Mouse (Mus musculus): ENCODE results near the gene Pigr. TPM values are rescaled to one million over a fixed set of nuclear protein-coding genes. Genes with fewer than 3 reads are reported as not detected.

Gene Pigr
- polyA plus RNA-seq, 1 experiment: not detected

DNA sequence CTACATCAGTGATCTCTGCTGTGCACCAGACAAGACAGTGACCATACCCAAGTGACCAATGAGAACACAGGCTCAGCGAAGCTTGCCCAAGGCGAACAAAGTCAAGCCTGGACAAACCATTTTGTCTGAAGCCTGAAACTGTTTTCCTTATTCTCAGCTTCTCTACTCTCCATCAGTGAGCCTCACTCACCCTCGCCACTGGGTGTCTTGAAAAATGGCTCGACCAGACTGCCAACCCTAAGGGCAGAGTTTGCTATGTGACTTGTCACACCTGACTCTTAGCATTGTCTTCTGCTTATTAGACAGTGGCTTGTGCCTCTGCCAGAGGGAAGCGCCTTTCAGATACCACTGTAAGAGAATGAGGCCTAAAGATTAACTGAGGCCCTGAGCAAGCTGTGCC is 38.3 kb downstream of the Pigr start:
- no peak overlapping the region for H3K4me3 ChIP-seq (ENCODE audit: insufficient read depth, low read depth, low read length)
- H3K4me1 ChIP-seq (ENCODE audit: control insufficient read depth, insufficient read depth, low read length): peaks cover 3% of the 10 kb centered on the region
- 95% methylated on average over 5 of the region's 5 CpGs for WGBS
- TF ChIP-seq CTCF (IDR thresholded peaks at IDR 0.05; ENCODE audit: insufficient read depth, low read depth, low read length): no peak
- no peak for TF ChIP-seq POLR2A (IDR thresholded peaks at IDR 0.05; ENCODE audit: insufficient read depth, low read depth, low read length)
- no peak overlapping the region for H3K27ac ChIP-seq (ENCODE audit: insufficient read depth, low read depth, low read length)

DNA sequence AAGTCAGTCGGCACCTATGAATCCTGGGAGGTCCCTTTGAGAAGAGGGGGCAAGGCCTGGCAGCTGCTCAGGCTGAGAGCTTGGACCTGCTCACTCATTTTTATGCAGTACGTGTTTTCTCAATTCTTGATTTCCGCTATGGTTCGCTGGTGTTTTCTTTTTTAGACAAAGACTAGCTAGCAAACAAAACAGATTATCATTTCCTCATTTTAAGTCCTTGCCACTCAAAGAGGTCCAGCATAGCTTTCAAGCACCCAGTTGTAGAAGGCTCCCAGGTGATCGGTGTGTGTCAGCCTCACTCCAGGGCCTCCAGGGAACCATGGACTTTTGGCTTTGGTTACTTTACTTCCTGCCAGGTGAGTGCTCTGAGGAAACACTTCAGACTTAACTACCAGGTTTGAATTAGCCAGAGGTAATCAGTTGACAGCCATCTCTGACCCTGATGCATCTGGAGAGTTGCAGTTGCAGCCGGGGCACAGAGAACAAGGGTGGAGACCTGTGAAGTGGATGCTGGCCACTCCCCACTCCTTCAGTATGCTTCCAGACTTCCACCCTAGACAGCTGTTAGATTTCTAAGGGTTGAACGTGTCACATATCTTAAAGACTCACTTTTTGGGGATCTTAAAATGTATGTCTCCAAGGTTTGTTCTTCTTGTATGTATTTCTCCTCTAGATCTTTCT is 39.2 kb downstream of the Pigr start, which contains the start of gene Fcmr:
Fcmr (plus strand) TSS at position 129 of the 681 bp plus-strand sequence.
- no peak for TF ChIP-seq CTCF (IDR thresholded peaks at IDR 0.05; ENCODE audit: insufficient read depth, low read depth, low read length)
- no peak for TF ChIP-seq POLR2A (IDR thresholded peaks at IDR 0.05; ENCODE audit: insufficient read depth, low read depth, low read length)
- WGBS: 80% methylated on average over 7 of the region's 7 CpGs
- H3K27ac ChIP-seq (ENCODE audit: insufficient read depth, low read depth, low read length): no peak within 1 kb of the TSS
- H3K4me3 ChIP-seq (ENCODE audit: insufficient read depth, low read depth, low read length): no peak within 1 kb of the TSS
- H3K4me1 ChIP-seq (ENCODE audit: control insufficient read depth, insufficient read depth, low read length): peaks cover 3% of the 10 kb centered on the region

DNA sequence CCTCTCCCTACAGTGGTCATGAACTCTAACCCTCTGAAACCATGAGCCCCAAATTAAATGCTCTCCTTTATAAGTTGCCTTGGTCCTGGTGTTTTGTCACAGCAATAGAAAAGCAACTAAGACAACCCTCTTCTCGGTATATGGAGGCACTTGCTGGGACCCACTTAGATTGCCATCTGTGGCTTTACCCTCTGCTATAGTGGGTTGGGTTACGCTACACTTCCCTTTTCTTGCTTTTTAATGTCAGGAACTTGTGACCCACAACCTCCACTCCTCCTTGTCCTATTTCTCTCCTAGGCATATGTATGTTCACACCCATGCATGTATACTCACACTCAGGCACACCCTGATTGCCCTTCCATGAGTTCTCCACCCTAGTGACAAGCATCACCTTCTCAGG is 46.4 kb downstream of the Pigr start:
- Histone ChIP-seq H3K27ac (ENCODE audit: insufficient read depth, low read depth, low read length) (no peak overlapping the region), H3K4me1 (ENCODE audit: control insufficient read depth, insufficient read depth, low read length) (peaks cover under 1% of the 10 kb centered on the region), H3K4me3 (ENCODE audit: insufficient read depth, low read depth, low read length) (no peak overlapping the region)
- TF ChIP-seq CTCF (IDR thresholded peaks at IDR 0.05; ENCODE audit: insufficient read depth, low read depth, low read length) (no peak), POLR2A (IDR thresholded peaks at IDR 0.05; ENCODE audit: insufficient read depth, low read depth, low read length) (no peak)
- WGBS: 98% methylated on average over 2 of the region's 2 CpGs

- TF ChIP-seq CTCF (IDR thresholded peaks at IDR 0.05; ENCODE audit: insufficient read depth, low read depth, low read length) (no peak), POLR2A (IDR thresholded peaks at IDR 0.05; ENCODE audit: insufficient read depth, low read depth, low read length) (no peak)
- Histone ChIP-seq H3K27ac (ENCODE audit: insufficient read depth, low read depth, low read length) (no peak overlapping the region), H3K4me1 (ENCODE audit: control insufficient read depth, insufficient read depth, low read length) (peaks cover 6% of the 10 kb centered on the region), H3K4me3 (ENCODE audit: insufficient read depth, low read depth, low read length) (no peak overlapping the region)
- 51% methylated on average over 3 of the region's 3 CpGs for WGBS
Observed at GRCm38 (mm10) chr1:130875139-130875538, 48.7 kb downstream of the Pigr start.

GRCm38 (mm10) chr1:130875910-130876309 is 49.4 kb downstream of the Pigr start:
- TF ChIP-seq CTCF (IDR thresholded peaks at IDR 0.05; ENCODE audit: insufficient read depth, low read depth, low read length): no peak
- TF ChIP-seq POLR2A (IDR thresholded peaks at IDR 0.05; ENCODE audit: insufficient read depth, low read depth, low read length): no peak
- H3K4me1 ChIP-seq (ENCODE audit: control insufficient read depth, insufficient read depth, low read length): peaks cover 6% of the 10 kb centered on the region
- no peak overlapping the region for H3K4me3 ChIP-seq (ENCODE audit: insufficient read depth, low read depth, low read length)
- WGBS: 70% methylated on average over 3 of the region's 3 CpGs
- no peak overlapping the region for H3K27ac ChIP-seq (ENCODE audit: insufficient read depth, low read depth, low read length)

DNA sequence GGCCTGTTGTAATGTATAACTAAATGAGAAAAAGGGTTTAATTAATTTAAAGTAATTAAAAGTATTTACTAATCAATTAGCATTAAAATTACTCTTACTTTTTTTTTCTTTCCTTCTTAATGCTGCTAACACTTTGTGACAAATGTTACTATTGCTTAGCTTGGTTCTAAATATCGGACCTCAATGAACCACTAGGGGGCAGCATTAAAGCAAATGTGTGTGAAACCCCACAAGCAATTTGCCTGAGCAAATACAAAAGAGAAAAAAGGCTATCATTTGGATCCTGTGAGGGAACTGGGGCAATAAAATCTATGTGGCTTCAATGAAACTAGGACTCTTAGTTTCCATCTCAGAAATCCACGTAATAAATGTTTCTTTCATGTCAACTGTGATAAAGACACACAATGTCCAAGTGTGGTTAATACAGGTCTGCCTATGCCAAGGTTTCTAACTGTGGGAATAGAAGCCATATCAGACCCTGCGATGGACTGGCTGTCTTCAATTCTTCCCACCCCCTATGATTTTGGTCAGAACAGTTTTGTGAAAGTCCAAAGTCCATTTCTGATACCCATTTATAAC is 50.5 kb downstream of the Pigr start:
- Histone ChIP-seq H3K27ac (ENCODE audit: insufficient read depth, low read depth, low read length) (no peak overlapping the region), H3K4me1 (ENCODE audit: control insufficient read depth, insufficient read depth, low read length) (peaks cover 6% of the 10 kb centered on the region), H3K4me3 (ENCODE audit: insufficient read depth, low read depth, low read length) (no peak overlapping the region)
- TF ChIP-seq POLR2A (IDR thresholded peaks at IDR 0.05; ENCODE audit: insufficient read depth, low read depth, low read length) (no peak), CTCF (IDR thresholded peaks at IDR 0.05; ENCODE audit: insufficient read depth, low read depth, low read length) (no peak)
- 24% methylated on average over 3 of the region's 3 CpGs for WGBS

GRCm38 (mm10) chr1:130877889-130878614 is 51.6 kb downstream of the Pigr start:
- Histone ChIP-seq H3K27ac (ENCODE audit: insufficient read depth, low read depth, low read length) (no peak overlapping the region), H3K4me1 (ENCODE audit: control insufficient read depth, insufficient read depth, low read length) (peaks cover 6% of the 10 kb centered on the region), H3K4me3 (ENCODE audit: insufficient read depth, low read depth, low read length) (peak overlapping the region; percentile 46)
- 4% methylated on average over 42 of the region's 43 CpGs for WGBS
- TF ChIP-seq POLR2A (IDR thresholded peaks at IDR 0.05; ENCODE audit: insufficient read depth, low read depth, low read length): no peak
- TF ChIP-seq CTCF (IDR thresholded peaks at IDR 0.05; ENCODE audit: insufficient read depth, low read depth, low read length): no peak

DNA sequence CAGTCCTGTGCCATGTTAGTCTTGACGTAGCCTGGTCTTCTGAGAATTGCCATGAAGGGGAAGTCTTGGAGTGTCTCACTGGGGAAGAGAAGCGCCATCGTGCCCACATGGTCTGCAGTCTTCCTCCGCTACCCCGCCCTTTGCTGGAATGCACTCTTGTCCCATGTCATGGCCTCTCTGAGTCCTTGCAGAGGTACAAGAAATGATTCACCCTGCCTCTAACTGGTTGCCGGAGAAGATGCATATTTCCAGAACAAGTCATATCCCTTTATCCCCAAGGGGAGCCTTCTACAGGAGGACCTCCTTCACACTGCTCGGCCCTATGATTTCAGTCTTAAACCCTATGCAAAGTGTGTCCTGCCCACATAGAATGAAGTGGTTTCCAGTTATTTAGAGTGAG is 53.4 kb downstream of the Pigr start:
- no peak for TF ChIP-seq POLR2A (IDR thresholded peaks at IDR 0.05; ENCODE audit: insufficient read depth, low read depth, low read length)
- no peak for TF ChIP-seq CTCF (IDR thresholded peaks at IDR 0.05; ENCODE audit: insufficient read depth, low read depth, low read length)
- no peak overlapping the region for H3K4me3 ChIP-seq (ENCODE audit: insufficient read depth, low read depth, low read length)
- peaks cover 6% of the 10 kb centered on the region for H3K4me1 ChIP-seq (ENCODE audit: control insufficient read depth, insufficient read depth, low read length)
- whole genome bisulfite sequencing: 95% methylated on average over 7 of the region's 7 CpGs
- H3K27ac ChIP-seq (ENCODE audit: insufficient read depth, low read depth, low read length): no peak overlapping the region

DNA sequence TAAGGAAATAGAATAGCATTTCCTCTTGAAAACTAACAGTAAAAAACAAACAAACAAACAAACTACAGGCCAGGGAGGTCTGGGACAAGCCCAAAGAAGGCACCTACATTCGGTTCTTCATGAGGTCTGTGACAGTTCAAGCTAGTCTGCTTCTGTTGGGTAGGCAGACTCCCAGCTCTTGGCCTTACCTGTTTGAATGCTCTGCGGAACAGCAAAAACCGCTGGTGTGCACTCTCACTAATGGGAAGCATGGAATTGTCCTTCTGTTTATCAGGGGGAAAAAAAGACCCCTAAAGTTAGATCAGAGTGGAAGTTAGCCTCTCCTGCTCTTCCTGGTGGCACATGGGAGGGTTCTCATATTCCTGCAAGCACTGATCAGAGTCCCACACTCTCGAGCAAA is 56.7 kb downstream of the Pigr start:
- WGBS: 92% methylated on average over 4 of the region's 4 CpGs
- Histone ChIP-seq H3K27ac (ENCODE audit: insufficient read depth, low read depth, low read length) (no peak overlapping the region), H3K4me3 (ENCODE audit: insufficient read depth, low read depth, low read length) (no peak overlapping the region), H3K4me1 (ENCODE audit: control insufficient read depth, insufficient read depth, low read length) (peaks cover 3% of the 10 kb centered on the region)
- no peak for TF ChIP-seq CTCF (IDR thresholded peaks at IDR 0.05; ENCODE audit: insufficient read depth, low read depth, low read length)

All from olfactory bulb, adult 2 months (tissue).